Mouse (Mus musculus) lung, adult 2 months (tissue): ENCODE measurements around the gene Tns2. TPM values are rescaled to one million over a fixed set of nuclear protein-coding genes. Genes with fewer than 3 reads are reported as not detected.
A peak's percentile ranks its signal among the peaks of the same experiment; 100 is the strongest.

Experiments used
- DNase-seq: peaks from one replicate; pipeline ENCODE4 v3.0.0; 2022
- H3K4me1 ChIP-seq: fragments of 200-500 bp; 2 replicates; pipeline ENCODE4 v1.6.1; 2011; ENCODE audit warnings: low read length; ENCODE audit not compliant: control insufficient read depth, insufficient read depth
- H3K4me3 ChIP-seq: fragments of 200-500 bp; replicated peaks from 2 replicates; pipeline ENCODE3; 2011; ENCODE audit warnings: low read depth, mild to moderate bottlenecking, control low read depth, low read length; ENCODE audit errors: extremely low read depth
- CTCF ChIP-seq: fragments of 200-500 bp; IDR thresholded peaks from 2 replicates; pipeline ENCODE4 v1.5.1; 2011; ENCODE audit warnings: mild to moderate bottlenecking, low read length, control low read depth; ENCODE audit not compliant: insufficient read depth
- POLR2A ChIP-seq: fragments of 200-500 bp; IDR thresholded peaks from 2 replicates; pipeline ENCODE4 v1.6.1; 2011; ENCODE audit warnings: low read depth, mild to moderate bottlenecking, control low read depth, low read length, borderline replicate concordance; ENCODE audit errors: extremely low read depth
- WGBS: fragments of 180-500 bp; shearing (Covaris S2); methylation state at CpG from one replicate; pipeline ENCODE4 v1.1.7; 2018; 5-methylcytosine and 5-hydroxymethylcytosine counted together
- polyA plus RNA-seq: library from polyadenylated mRNA; depleted of rRNA; stranded (reverse); fragments of >200 nt; gene quantifications from 2 replicates; pipeline ENCODE4 v1.2.3, GENCODE M21; 2012

The Tns2 gene
- polyA plus RNA-seq, 1 experiment, result 255 TPM

GRCm38 (mm10) chr15:102107689-102108573 is 7.7 kb downstream of the Tns2 start:
- Histone ChIP-seq H3K4me3 (no peak overlapping the region), H3K4me1 (peaks cover 28% of the 10 kb centered on the region)
- TF ChIP-seq POLR2A, result peak; percentile 20; the same call in 1 of the 2 replicates
- peak; percentile 61 for TF ChIP-seq CTCF
- DNase-seq, result peak; percentile 61
- WGBS, result 46% methylated on average over 13 of the region's 13 CpGs

GRCm38 (mm10) chr15:102108651-102109525 is 8.7 kb downstream of the Tns2 start:
- 38% methylated on average over 18 of the region's 18 CpGs for WGBS
- 0 out of 2 replicates have a peak, but pooled peaks have one; percentile 8 for TF ChIP-seq POLR2A
- peak; percentile 82 for TF ChIP-seq CTCF
- Histone ChIP-seq H3K4me1 (peaks cover 28% of the 10 kb centered on the region), H3K4me3 (no peak overlapping the region)
- peak; percentile 72 for DNase-seq

- no peak overlapping the region for H3K4me3 ChIP-seq
- TF ChIP-seq CTCF (no peak), POLR2A (peak; percentile 31; the same call in 1 of the 2 replicates)
- no peak for DNase-seq
- H3K4me1 ChIP-seq, result peaks cover 22% of the 10 kb centered on the region
- 93% methylated on average over 7 of the region's 7 CpGs for WGBS
These were observed 10.1 kb downstream of the Tns2 start for GRCm38 (mm10) chr15:102110271-102110670.

GRCm38 (mm10) chr15:102110701-102111494 is 10.7 kb downstream of the Tns2 start:
- H3K4me1 ChIP-seq, result peaks cover 18% of the 10 kb centered on the region
- H3K4me3 ChIP-seq, result no peak overlapping the region
- TF ChIP-seq POLR2A (no peak), CTCF (no peak)
- 77% methylated on average over 29 of the region's 29 CpGs for WGBS
- DNase-seq, result no peak

GRCm38 (mm10) chr15:102111495-102111829 is 11.2 kb downstream of the Tns2 start:
- no peak for DNase-seq
- H3K4me3 ChIP-seq, result no peak overlapping the region
- peaks cover 12% of the 10 kb centered on the region for H3K4me1 ChIP-seq
- WGBS, result 71% methylated on average over 11 of the region's 11 CpGs
- TF ChIP-seq CTCF (no peak), POLR2A (no peak)

- no peak for TF ChIP-seq CTCF
- peak; percentile 36; the same call in 1 of the 2 replicates for TF ChIP-seq POLR2A
- DNase-seq, result no peak
- Histone ChIP-seq H3K4me3 (no peak overlapping the region), H3K4me1 (peaks cover 10% of the 10 kb centered on the region)
- 93% methylated on average over 6 of the region's 6 CpGs for WGBS
These were observed 12.0 kb downstream of the Tns2 start for GRCm38 (mm10) chr15:102112181-102112580.

- H3K4me3 ChIP-seq, result no peak overlapping the region
- 70% methylated on average over 8 of the region's 8 CpGs for WGBS
- DNase-seq, result no peak
- peaks cover 11% of the 10 kb centered on the region for H3K4me1 ChIP-seq
- TF ChIP-seq CTCF (no peak), POLR2A (no peak)
These were observed 12.6 kb downstream of the Tns2 start for GRCm38 (mm10) chr15:102112827-102113226.

GRCm38 (mm10) chr15:102113674-102114073 is 13.5 kb downstream of the Tns2 start:
- Histone ChIP-seq H3K4me1 (peaks cover 11% of the 10 kb centered on the region), H3K4me3 (no peak overlapping the region)
- WGBS, result 83% methylated on average over 4 of the region's 4 CpGs
- TF ChIP-seq CTCF (no peak), POLR2A (no peak)
- no peak for DNase-seq

GRCm38 (mm10) chr15:102114651-102115260 is 14.5 kb downstream of the Tns2 start:
- 67% methylated on average over 7 of the region's 7 CpGs for WGBS
- TF ChIP-seq CTCF, result no peak
- TF ChIP-seq POLR2A, result no peak
- Histone ChIP-seq H3K4me1 (peaks cover 11% of the 10 kb centered on the region), H3K4me3 (no peak overlapping the region)
- no peak for DNase-seq
